Mouse (Mus musculus) MEL (cell line): ENCODE data around the gene Wbp4.

Experiments used
- BHLHE40 ChIP-seq: IDR thresholded peaks from 2 replicates; pipeline ENCODE4 v1.6.1; 2012; ENCODE audit warnings: low read depth, mild to moderate bottlenecking, inconsistent platforms, low read length, improper control_type of control experiment, borderline replicate concordance
- CTCF ChIP-seq, 3 experiments: IDR thresholded peaks in 2 of 3; conservative IDR thresholded peaks in 1 of 3; 2 replicates each; pipeline ENCODE4 v1.5.1; 2011 to 2012; ENCODE audit warnings: low read length in 3 of 3, low read depth in 2 of 3, mild to moderate bottlenecking in 2 of 3, improper control_type of control experiment in 1 of 3, inconsistent platforms in 1 of 3, mixed read lengths in 1 of 3, moderate library complexity in 1 of 3; ENCODE audit not compliant: control insufficient read depth in 1 of 3, insufficient read depth in 1 of 3, poor library complexity in 1 of 3, severe bottlenecking in 1 of 3
- EP300 ChIP-seq, 2 experiments: IDR thresholded peaks; 2 replicates each; pipeline ENCODE4 v1.6.1; 2011; ENCODE audit warnings: improper control_type of control experiment in 2 of 2, low read length in 2 of 2, low read depth in 1 of 2, mild to moderate bottlenecking in 1 of 2
- GABPA ChIP-seq: IDR thresholded peaks from 2 replicates; pipeline ENCODE4 v1.6.1; 2012; ENCODE audit warnings: low read depth, mild to moderate bottlenecking, inconsistent platforms, low read length, improper control_type of control experiment, moderate library complexity
- HCFC1 ChIP-seq: IDR thresholded peaks from 2 replicates; pipeline ENCODE4 v1.6.1; 2012; ENCODE audit warnings: low read depth, mild to moderate bottlenecking, inconsistent platforms, low read length, improper control_type of control experiment, moderate library complexity
- MAX ChIP-seq: IDR thresholded peaks from 2 replicates; pipeline ENCODE4 v1.6.1; 2011; ENCODE audit warnings: low read length, improper control_type of control experiment
- MEF2A ChIP-seq: IDR thresholded peaks from 2 replicates; pipeline ENCODE4 v1.6.1; 2014; ENCODE audit warnings: low read depth, mild to moderate bottlenecking, inconsistent platforms, low read length, improper control_type of control experiment; ENCODE audit not compliant: poor library complexity, insufficient replicate concordance, severe bottlenecking; ENCODE audit errors: extremely low read depth
- POLR2AphosphoS2 ChIP-seq: IDR thresholded peaks from 2 replicates; pipeline ENCODE4 v1.6.1; 2011; ENCODE audit warnings: low read length, improper control_type of control experiment
- RCOR1 ChIP-seq: IDR thresholded peaks from 2 replicates; pipeline ENCODE4 v1.6.1; 2012; ENCODE audit warnings: low read depth, mild to moderate bottlenecking, inconsistent platforms, low read length, improper control_type of control experiment
- TBP ChIP-seq: IDR thresholded peaks from 2 replicates; pipeline ENCODE4 v1.8.0; 2011; ENCODE audit warnings: low read depth, low read length, improper control_type of control experiment
- USF2 ChIP-seq, 2 experiments: IDR thresholded peaks; 2 replicates each; pipeline ENCODE4 v1.6.1; 2011 to 2012; ENCODE audit warnings: improper control_type of control experiment in 2 of 2, low read length in 2 of 2, borderline replicate concordance in 1 of 2, inconsistent platforms in 1 of 2, low read depth in 1 of 2, mild to moderate bottlenecking in 1 of 2; ENCODE audit not compliant: insufficient read depth in 1 of 2
- ZMIZ1 ChIP-seq: IDR thresholded peaks from 2 replicates; pipeline ENCODE4 v1.6.1; 2012; ENCODE audit warnings: low read depth, mild to moderate bottlenecking, inconsistent platforms, low read length, improper control_type of control experiment, moderate library complexity

DNA sequence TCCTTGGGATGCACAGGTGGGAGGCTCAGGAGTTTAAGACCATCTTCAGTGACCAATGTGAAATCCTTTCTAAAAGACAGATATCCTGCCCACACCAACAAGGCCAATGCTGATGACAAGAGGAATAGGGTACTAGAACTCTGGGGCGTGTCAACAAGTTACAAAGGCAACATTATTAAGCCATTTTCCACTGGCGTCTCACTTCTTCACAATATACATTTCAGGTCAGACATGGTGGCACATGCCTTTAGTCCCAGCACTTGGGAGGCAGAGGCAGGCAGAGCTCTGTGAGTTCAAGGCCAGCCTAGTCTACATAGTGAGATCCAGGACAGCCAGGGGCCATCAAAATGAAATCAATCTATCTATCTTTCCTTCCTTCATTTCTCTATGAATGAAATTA lies 7.9 kb downstream of the Wbp4 start:
- TF ChIP-seq ZMIZ1 (no peak), TBP (peak; percentile 57), BHLHE40 (no peak), POLR2AphosphoS2 (no peak), EP300 (IDR thresholded peaks at IDR 0.05; ENCODE audit: low read depth in 1 of 2, low read length in 2 of 2) (no peak), CTCF (IDR thresholded peaks at IDR 0.05 in 2 of 3, conservative IDR thresholded peaks at IDR 0.05 in 1 of 3; ENCODE audit: control insufficient read depth in 1 of 3, insufficient read depth in 1 of 3, low read depth in 2 of 3, low read length in 3 of 3, poor library complexity in 1 of 3, severe bottlenecking in 1 of 3) (no peak), USF2 (IDR thresholded peaks at IDR 0.05; ENCODE audit: borderline replicate concordance in 1 of 2, insufficient read depth in 1 of 2, low read depth in 1 of 2, low read length in 2 of 2) (no peak), RCOR1 (no peak), MAX (no peak), GABPA (no peak), MEF2A (no peak), HCFC1 (no peak)
